Mouse (Mus musculus): ENCODE measurements around the gene Zfp3. TPM values are rescaled to one million over a fixed set of nuclear protein-coding genes. Genes with fewer than 3 reads are reported as not detected.
"Not testable (repeated sequence)": the region's sequence is repeated elsewhere in the genome, so short reads cannot be mapped to it uniquely, and the experiment has no call there.

The Zfp3 gene
- polyA plus RNA-seq, 1 experiment: 6.5 TPM

- peak; percentile 69 for DNase-seq (ENCODE audit: low spot score)
These were observed 8.4 kb upstream of the Zfp3 start for GRCm38 (mm10) chr11:70755645-70756044.

DNA sequence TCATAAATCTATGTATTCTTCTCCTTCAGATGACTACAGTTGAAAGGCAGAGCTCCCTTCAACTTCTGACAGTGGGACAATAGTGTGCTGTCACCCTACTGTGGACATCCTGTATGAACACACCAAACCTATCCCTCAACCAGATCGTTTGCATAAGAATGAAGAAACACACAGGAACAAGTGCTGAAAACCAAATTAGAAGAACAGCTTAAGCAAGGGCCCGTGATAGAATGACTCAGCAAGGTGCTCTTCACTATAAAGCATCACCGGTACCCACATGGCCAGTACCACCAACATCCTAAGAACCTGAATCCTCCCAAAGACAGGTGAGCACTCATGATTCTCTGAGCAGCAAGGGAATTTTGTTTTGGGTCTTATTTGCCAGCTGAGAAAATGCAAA is 3.6 kb upstream of the Zfp3 start:
- not testable (repeated sequence) for DNase-seq (ENCODE audit: low spot score)

- no peak for DNase-seq (ENCODE audit: low spot score)
These were observed 1.4 kb upstream of the Zfp3 start for GRCm38 (mm10) chr11:70762641-70763040.

DNA sequence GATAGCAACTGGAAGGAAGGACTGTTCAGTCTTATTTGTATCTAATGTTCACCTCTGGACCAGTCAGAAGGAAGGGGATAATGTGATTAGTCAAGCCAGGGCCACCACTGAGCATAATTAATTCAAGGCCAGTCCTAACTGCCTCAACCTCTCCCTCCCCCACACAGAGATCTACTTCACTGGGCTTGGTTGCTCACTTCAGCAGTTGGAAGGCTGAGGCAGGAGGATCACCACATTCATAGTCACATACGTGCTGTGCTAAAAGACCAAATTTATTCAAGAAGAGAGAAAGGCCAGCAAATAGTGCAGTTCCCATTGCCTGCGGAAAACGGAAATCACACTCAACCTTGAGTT is 450 bp upstream of the Zfp3 start:
- no peak for DNase-seq (ENCODE audit: low spot score)

DNA sequence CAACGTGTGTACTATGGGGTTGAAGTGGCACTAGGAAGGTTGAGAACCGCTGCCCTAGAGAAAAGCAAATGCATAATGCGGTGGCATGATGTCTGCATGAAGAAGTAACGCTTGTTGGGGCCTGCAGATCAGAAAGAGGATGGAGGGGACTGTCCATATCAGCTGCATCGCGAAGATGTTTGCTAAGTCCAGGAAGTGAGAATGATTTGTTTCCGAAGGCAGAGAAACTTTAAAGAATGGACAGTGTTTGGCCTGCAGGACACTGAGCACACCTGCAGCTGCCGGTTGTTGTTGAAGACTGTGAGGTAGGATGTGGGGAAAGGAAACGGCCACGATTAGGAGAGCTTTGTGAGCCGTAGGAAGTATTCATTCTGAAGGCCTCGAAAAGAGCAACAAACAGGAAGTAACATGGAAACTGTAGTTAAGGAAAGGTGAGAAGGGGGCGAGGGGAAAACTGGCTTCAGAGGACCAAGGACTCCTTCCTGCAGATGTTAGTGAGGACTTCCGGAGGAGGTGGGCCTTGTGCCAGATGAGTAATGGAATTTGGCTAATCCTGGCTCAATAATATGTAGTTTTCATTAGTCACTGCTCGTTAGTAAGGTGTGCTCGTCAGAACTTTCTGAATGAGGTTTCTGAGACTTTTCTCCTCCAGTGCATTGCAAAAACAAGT is 1.9 kb downstream of the Zfp3 start:
- DNase-seq (ENCODE audit: low spot score): no peak

GRCm38 (mm10) chr11:70770804-70771203 is 6.8 kb downstream of the Zfp3 start:
- no peak for DNase-seq (ENCODE audit: low spot score)

GRCm38 (mm10) chr11:70776830-70777571 is 13.0 kb downstream of the Zfp3 start:
- peak; percentile 31 for DNase-seq (ENCODE audit: low spot score)

DNA sequence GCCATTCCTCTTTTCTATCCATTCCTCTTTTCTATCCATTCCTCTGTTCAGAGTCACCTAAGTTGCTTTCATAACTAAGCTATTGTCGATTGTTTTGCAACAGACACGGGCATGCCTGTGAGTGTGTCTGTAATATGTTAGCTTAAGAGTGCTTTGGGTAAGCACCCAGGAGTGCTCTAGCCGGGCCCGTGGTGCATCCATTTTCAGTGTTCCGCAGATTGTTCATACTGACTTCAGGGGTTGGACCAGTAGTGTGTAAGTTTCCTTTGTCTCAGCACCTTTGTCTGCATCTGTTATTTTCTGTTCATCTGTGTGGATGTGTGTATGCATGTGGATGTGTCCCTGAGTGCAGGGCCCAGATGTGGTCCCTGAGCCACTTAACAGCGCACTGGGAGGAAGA is 13.6 kb downstream of the Zfp3 start:
- no peak for DNase-seq (ENCODE audit: low spot score)

GRCm38 (mm10) chr11:70778058-70778457 is 14.0 kb downstream of the Zfp3 start:
- not testable (repeated sequence) for DNase-seq (ENCODE audit: low spot score)

- DNase-seq (ENCODE audit: low spot score): no peak
These were observed 21.9 kb downstream of the Zfp3 start for GRCm38 (mm10) chr11:70785908-70786307.

- no peak for DNase-seq (ENCODE audit: low spot score)
These were observed 23.0 kb downstream of the Zfp3 start for GRCm38 (mm10) chr11:70787052-70787451.

- no peak for DNase-seq (ENCODE audit: low spot score)
These were observed 25.1 kb downstream of the Zfp3 start for GRCm38 (mm10) chr11:70788972-70789655.

DNA sequence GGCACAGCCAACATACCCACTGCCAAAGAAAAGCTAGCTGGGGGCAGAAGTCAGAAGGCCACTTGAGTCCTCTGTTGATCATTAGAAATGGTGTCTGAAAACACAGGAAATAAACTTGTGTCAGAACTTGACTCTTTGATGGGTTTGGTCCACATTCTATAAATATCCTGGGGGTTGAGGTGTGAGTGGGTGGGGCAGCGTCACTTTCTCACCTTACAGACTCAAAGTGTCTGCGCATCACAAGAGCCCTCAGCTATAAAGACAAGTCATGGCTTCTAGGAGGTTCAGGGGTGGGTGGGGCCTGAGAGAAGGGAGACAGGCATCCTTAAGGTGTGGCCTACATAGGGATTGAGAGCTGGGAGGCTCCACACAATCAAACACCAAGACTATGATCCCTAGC is 26.4 kb downstream of the Zfp3 start:
- DNase-seq (ENCODE audit: low spot score): no peak

GRCm38 (mm10) chr11:70790874-70791551 is 27.0 kb downstream of the Zfp3 start:
- DNase-seq (ENCODE audit: low spot score): no peak

GRCm38 (mm10) chr11:70791676-70792075 is 27.7 kb downstream of the Zfp3 start:
- no peak for DNase-seq (ENCODE audit: low spot score)

- DNase-seq (ENCODE audit: low spot score): no peak
These were observed 28.4 kb downstream of the Zfp3 start for GRCm38 (mm10) chr11:70792409-70792808.

DNA sequence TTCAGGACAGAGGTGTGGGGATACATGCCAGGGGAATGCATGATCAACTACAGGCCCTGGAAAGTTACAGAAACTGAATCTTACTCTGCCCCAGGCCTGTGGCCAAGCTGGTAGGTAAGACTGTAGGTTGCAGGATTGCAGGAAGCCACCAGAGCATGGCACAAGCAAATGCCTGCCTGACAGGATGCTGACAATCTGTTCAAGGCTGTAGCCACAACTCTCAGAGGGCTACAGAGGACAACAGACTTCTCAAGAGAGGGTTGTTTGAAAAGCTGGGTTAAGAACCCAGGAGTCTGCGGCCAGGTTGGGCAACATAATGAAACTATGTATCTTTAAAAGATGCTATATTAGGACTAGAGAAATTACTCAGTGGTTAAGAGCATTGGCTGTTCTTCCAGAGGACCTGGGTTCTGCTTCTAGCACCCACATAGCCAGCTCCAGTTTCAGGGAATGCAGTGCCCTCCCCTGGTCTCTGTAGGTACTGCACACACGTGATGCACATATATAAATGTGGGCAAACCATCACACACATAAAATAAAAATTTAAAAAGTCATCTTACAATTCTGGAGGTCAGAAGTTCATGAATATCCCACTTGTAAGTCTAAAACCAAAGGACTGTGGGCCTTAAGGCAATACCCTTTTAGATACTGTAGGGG is 38.3 kb downstream of the Zfp3 start:
- no peak for DNase-seq (ENCODE audit: low spot score)

- no peak for DNase-seq (ENCODE audit: low spot score)
These were observed 38.9 kb downstream of the Zfp3 start for GRCm38 (mm10) chr11:70802865-70803261.

DNA sequence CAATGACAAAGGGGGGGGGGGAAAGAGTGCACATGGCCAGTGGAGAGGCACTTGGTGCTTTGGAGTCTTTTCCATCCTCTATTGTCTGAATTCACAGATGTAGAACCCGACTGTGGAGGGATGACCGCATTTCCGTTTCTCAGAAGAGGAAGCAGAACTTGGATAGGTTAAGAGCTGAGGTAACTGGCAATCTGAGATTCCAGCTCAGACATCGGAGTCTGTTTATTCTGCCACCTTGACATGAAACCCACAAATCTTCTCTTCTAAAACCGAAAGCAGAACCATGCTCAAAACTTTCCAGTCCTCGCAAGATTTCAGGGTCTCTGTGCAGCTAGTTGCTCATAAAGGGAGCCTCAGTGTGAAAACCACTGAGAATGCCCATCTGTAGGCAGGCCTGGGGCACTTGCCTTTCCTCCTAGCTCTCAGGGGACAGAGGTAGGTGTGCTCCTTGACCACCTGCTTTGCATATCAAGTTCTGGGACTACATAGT is 39.7 kb downstream of the Zfp3 start:
- DNase-seq (ENCODE audit: low spot score): no peak

GRCm38 (mm10) chr11:70804395-70804794 is 40.4 kb downstream of the Zfp3 start:
- DNase-seq (ENCODE audit: low spot score): no peak

DNA sequence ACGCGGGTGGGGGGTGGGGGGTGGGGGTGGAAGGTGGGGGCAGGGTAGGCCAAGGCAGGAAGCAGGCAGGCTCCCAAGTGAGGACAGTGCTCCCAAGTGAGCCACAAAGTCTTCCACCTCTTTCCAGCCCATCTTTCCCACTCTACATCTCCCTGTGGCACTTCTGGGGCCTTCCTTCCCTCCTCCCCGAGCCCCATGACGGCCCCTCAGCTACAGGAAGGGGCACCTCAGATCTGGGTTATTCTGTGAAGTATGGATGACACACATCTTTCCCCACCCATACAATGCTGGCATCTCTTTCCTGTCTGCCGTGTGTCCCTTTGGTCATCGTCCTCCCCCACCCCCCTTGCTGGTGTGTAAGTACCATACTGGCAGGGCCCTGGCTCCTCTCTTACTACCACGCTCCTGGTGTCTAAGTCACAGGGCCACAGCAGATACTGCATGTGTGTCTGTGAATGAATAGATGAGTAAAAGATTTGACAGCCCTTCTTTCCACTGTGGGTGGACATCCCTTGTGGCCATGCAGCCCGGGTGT is 41.7 kb downstream of the Zfp3 start:
- DNase-seq (ENCODE audit: low spot score): no peak

All from urinary bladder, adult 2 months (tissue).